Mouse (Mus musculus) MEL (cell line): ENCODE data around the gene Thsd4. TPM values are rescaled to one million over a fixed set of nuclear protein-coding genes. Genes with fewer than 3 reads are reported as not detected.

Experiments
- DNase-seq: peaks from one replicate; pipeline ENCODE4 v3.0.0; 2011; ENCODE audit warnings: low read depth, low spot score
- H3K27ac ChIP-seq: 2 replicates; pipeline ENCODE4 v1.5.1; 2012; ENCODE audit warnings: low read depth, mild to moderate bottlenecking, control low read depth, low read length, moderate library complexity; ENCODE audit not compliant: control insufficient read depth
- H3K27me3 ChIP-seq, 2 experiments: fragments of 150-350 bp in 1 of 2; sonication (generic) in 1 of 2; 2 replicates each; pipeline ENCODE4 v1.6.1; 2012; ENCODE audit warnings: low read length in 2 of 2, mild to moderate bottlenecking in 2 of 2, improper control_type of control experiment in 1 of 2, moderate library complexity in 1 of 2; ENCODE audit not compliant: insufficient read depth in 2 of 2, control insufficient read depth in 1 of 2
- H3K36me3 ChIP-seq, 2 experiments: 2 replicates each; pipeline ENCODE4 v1.6.1; 2012 to 2014; ENCODE audit warnings: low read length in 2 of 2, improper control_type of control experiment in 1 of 2, inconsistent platforms in 1 of 2, mild to moderate bottlenecking in 1 of 2; ENCODE audit not compliant: insufficient read depth in 2 of 2, control insufficient read depth in 1 of 2
- H3K4me1 ChIP-seq, 2 experiments: fragments of 150-350 bp in 1 of 2; sonication (generic) in 1 of 2; 2 replicates each; pipeline ENCODE4 v1.6.1; 2012; ENCODE audit warnings: low read length in 2 of 2, improper control_type of control experiment in 1 of 2, mild to moderate bottlenecking in 1 of 2; ENCODE audit not compliant: insufficient read depth in 2 of 2, control insufficient read depth in 1 of 2
- H3K4me3 ChIP-seq, 2 experiments: fragments of 150-350 bp in 1 of 2; sonication (generic) in 1 of 2; 2 replicates each; pipeline ENCODE4 v1.5.1; 2012; ENCODE audit warnings: low read depth in 2 of 2, low read length in 2 of 2, mild to moderate bottlenecking in 2 of 2, moderate library complexity in 2 of 2, control low read depth in 1 of 2, improper control_type of control experiment in 1 of 2; ENCODE audit not compliant: control insufficient read depth in 1 of 2, insufficient read depth in 1 of 2
- H3K79me2 ChIP-seq: 2 replicates; pipeline ENCODE4 v1.6.1; 2012; ENCODE audit warnings: mild to moderate bottlenecking, low read length, moderate library complexity; ENCODE audit not compliant: control insufficient read depth, poor library complexity, insufficient read depth
- H3K9ac ChIP-seq: 2 replicates; pipeline ENCODE4 v1.6.1; 2012; ENCODE audit warnings: low read depth, mild to moderate bottlenecking, control low read depth, low read length, moderate library complexity; ENCODE audit not compliant: control insufficient read depth, poor library complexity, severe bottlenecking
- H3K9me3 ChIP-seq: fragments of 150-350 bp; sonication (generic); replicated peaks from 2 replicates; pipeline ENCODE4 v1.6.1; 2012; ENCODE audit warnings: mild to moderate bottlenecking, low read length, improper control_type of control experiment, moderate library complexity; ENCODE audit not compliant: insufficient read depth
- BHLHE40 ChIP-seq: IDR thresholded peaks from 2 replicates; pipeline ENCODE4 v1.6.1; 2012; ENCODE audit warnings: low read depth, mild to moderate bottlenecking, inconsistent platforms, low read length, improper control_type of control experiment, borderline replicate concordance
- CHD1 ChIP-seq: IDR thresholded peaks from 2 replicates; pipeline ENCODE4 v1.6.1; 2012; ENCODE audit warnings: low read depth, mild to moderate bottlenecking, inconsistent platforms, low read length, improper control_type of control experiment
- CHD2 ChIP-seq: IDR thresholded peaks from 2 replicates; pipeline ENCODE4 v1.6.1; 2011; ENCODE audit warnings: low read length, improper control_type of control experiment
- ELF1 ChIP-seq: IDR thresholded peaks from 2 replicates; pipeline ENCODE4 v1.6.1; 2014; ENCODE audit warnings: low read depth, mild to moderate bottlenecking, inconsistent platforms, low read length, improper control_type of control experiment, moderate library complexity
- ETS1 ChIP-seq: IDR thresholded peaks from 2 replicates; pipeline ENCODE4 v1.6.1; 2012; ENCODE audit warnings: low read depth, mild to moderate bottlenecking, inconsistent platforms, low read length, improper control_type of control experiment, moderate library complexity
- GABPA ChIP-seq: IDR thresholded peaks from 2 replicates; pipeline ENCODE4 v1.6.1; 2012; ENCODE audit warnings: low read depth, mild to moderate bottlenecking, inconsistent platforms, low read length, improper control_type of control experiment, moderate library complexity
- GATA1 ChIP-seq: IDR thresholded peaks from 2 replicates; pipeline ENCODE4 v1.6.1; 2011; ENCODE audit warnings: low read depth, low read length, improper control_type of control experiment
- HCFC1 ChIP-seq: IDR thresholded peaks from 2 replicates; pipeline ENCODE4 v1.6.1; 2012; ENCODE audit warnings: low read depth, mild to moderate bottlenecking, inconsistent platforms, low read length, improper control_type of control experiment, moderate library complexity
- JUND ChIP-seq: IDR thresholded peaks from 2 replicates; pipeline ENCODE4 v1.6.1; 2011; ENCODE audit warnings: low read depth, mild to moderate bottlenecking, improper control_type of control experiment, low read length
- MEF2A ChIP-seq: IDR thresholded peaks from 2 replicates; pipeline ENCODE4 v1.6.1; 2014; ENCODE audit warnings: low read depth, mild to moderate bottlenecking, inconsistent platforms, low read length, improper control_type of control experiment; ENCODE audit not compliant: poor library complexity, insufficient replicate concordance, severe bottlenecking; ENCODE audit errors: extremely low read depth
- MXI1 ChIP-seq: IDR thresholded peaks from 2 replicates; pipeline ENCODE4 v1.6.1; 2011; ENCODE audit warnings: mild to moderate bottlenecking, low read depth, low read length, improper control_type of control experiment
- NELFE ChIP-seq: IDR thresholded peaks from 2 replicates; pipeline ENCODE4 v1.6.1; 2011; ENCODE audit warnings: low read depth, low read length, improper control_type of control experiment
- POLR2A ChIP-seq, 2 experiments: IDR thresholded peaks; 2 replicates each; pipeline ENCODE4 v1.6.1; 2011 to 2012; ENCODE audit warnings: low read length in 2 of 2, mild to moderate bottlenecking in 2 of 2, control low read depth in 1 of 2, improper control_type of control experiment in 1 of 2, low read depth in 1 of 2, moderate library complexity in 1 of 2; ENCODE audit not compliant: control insufficient read depth in 1 of 2, insufficient read depth in 1 of 2, poor library complexity in 1 of 2
- RAD21 ChIP-seq: IDR thresholded peaks from 2 replicates; pipeline ENCODE4 v1.6.1; 2011; ENCODE audit warnings: mild to moderate bottlenecking, low read depth, low read length, improper control_type of control experiment
- SIN3A ChIP-seq: IDR thresholded peaks from 2 replicates; pipeline ENCODE4 v1.6.1; 2012; ENCODE audit warnings: low read length, improper control_type of control experiment, inconsistent platforms
- USF1 ChIP-seq: IDR thresholded peaks from 2 replicates; pipeline ENCODE4 v1.6.1; 2014; ENCODE audit warnings: low read depth, mild to moderate bottlenecking, inconsistent platforms, low read length, improper control_type of control experiment, moderate library complexity
- ZC3H11A ChIP-seq: IDR thresholded peaks from 2 replicates; pipeline ENCODE4 v1.6.1; 2012; ENCODE audit warnings: low read depth, mild to moderate bottlenecking, inconsistent platforms, low read length, improper control_type of control experiment
- ZMIZ1 ChIP-seq: IDR thresholded peaks from 2 replicates; pipeline ENCODE4 v1.6.1; 2012; ENCODE audit warnings: low read depth, mild to moderate bottlenecking, inconsistent platforms, low read length, improper control_type of control experiment, moderate library complexity
- polyA plus RNA-seq, 2 experiments: library from polyadenylated mRNA; stranded (reverse) in 1 of 2; unstranded in 1 of 2; fragments of >175 nt in 1 of 2; fragments of >200 nt in 1 of 2; gene quantifications; 2 replicates each; pipeline versions ENCODE4 v1.2.1 to v1.2.4; 2012; ENCODE audit warnings: low replicate concordance in 2 of 2, low read depth in 1 of 2; ENCODE audit not compliant: insufficient read length in 2 of 2, insufficient read depth in 1 of 2, missing spikeins in 1 of 2
- total RNA-seq: library from RNA; depleted of rRNA; stranded (reverse); fragments of 300-350 nt; gene quantifications from 2 replicates; pipeline ENCODE4 v1.2.3, GENCODE M21; 2012

Thsd4 gene
- total and polyA plus RNA-seq, 3 experiments, result 0.08 TPM; not detected in 1

GRCm38 (mm10) chr9:60431924-60432323 is 89.9 kb downstream of the Thsd4 start:
- H3K27ac ChIP-seq, result no peak overlapping the region
- H3K9me3 ChIP-seq, result no peaks in the 10 kb centered on the region
- no peak for TF ChIP-seq POLR2A (IDR thresholded peaks at IDR 0.05; ENCODE audit: control insufficient read depth in 1 of 2, insufficient read depth in 1 of 2, low read depth in 1 of 2, low read length in 2 of 2, poor library complexity in 1 of 2)
- TF ChIP-seq ZC3H11A, result no peak
- TF ChIP-seq ZMIZ1, result no peak
- TF ChIP-seq GATA1, result no peak
- TF ChIP-seq ELF1, result no peak
- no peak for TF ChIP-seq RAD21
- TF ChIP-seq NELFE, result no peak
- no peaks in the 10 kb centered on the region for H3K79me2 ChIP-seq
- no peaks in the 10 kb centered on the region for H3K36me3 ChIP-seq
- H3K4me1 ChIP-seq, result no peaks in the 10 kb centered on the region
- no peak overlapping the region for H3K4me3 ChIP-seq
- H3K27me3 ChIP-seq, result no peaks in the 10 kb centered on the region; a peak in 1 of 4 replicates
- no peak overlapping the region for H3K9ac ChIP-seq
- DNase-seq, result no peak

DNA sequence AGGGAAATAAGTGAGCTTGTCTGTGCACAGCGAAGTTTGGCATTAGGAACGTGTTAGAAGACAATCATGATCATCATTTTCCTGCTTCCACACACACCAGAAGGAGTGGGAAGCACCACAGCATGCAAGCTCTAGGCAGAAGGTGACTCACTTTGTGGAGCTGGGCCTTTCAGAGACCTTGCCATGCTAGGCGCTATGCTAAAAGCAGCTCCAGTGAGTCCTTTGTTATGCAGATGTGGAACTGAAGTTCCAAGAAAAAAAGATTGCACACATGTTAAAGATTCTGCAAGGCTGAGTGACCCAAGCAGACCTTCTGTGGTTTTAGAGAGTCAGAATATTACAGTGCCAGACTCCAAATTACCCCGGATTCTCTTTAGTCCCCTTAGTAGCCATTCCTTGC is 91.8 kb downstream of the Thsd4 start:
- Histone ChIP-seq H3K4me1 (no peaks in the 10 kb centered on the region), H3K27ac (no peak overlapping the region)
- no peak for TF ChIP-seq GABPA
- TF ChIP-seq USF1, result no peak
- TF ChIP-seq CHD2, result no peak
- no peak for TF ChIP-seq BHLHE40
- no peak for TF ChIP-seq ETS1
- TF ChIP-seq MEF2A, result no peak
- no peak for TF ChIP-seq JUND
- TF ChIP-seq, all 39 proteins: peak for 0
- Histone ChIP-seq H3K36me3 (no peaks in the 10 kb centered on the region), H3K4me3 (no peak overlapping the region), H3K9ac (no peak overlapping the region), H3K9me3 (no peaks in the 10 kb centered on the region), H3K27me3 (no peaks in the 10 kb centered on the region; a peak in 1 of 4 replicates), H3K79me2 (no peaks in the 10 kb centered on the region)
- DNase-seq, result no peak

DNA sequence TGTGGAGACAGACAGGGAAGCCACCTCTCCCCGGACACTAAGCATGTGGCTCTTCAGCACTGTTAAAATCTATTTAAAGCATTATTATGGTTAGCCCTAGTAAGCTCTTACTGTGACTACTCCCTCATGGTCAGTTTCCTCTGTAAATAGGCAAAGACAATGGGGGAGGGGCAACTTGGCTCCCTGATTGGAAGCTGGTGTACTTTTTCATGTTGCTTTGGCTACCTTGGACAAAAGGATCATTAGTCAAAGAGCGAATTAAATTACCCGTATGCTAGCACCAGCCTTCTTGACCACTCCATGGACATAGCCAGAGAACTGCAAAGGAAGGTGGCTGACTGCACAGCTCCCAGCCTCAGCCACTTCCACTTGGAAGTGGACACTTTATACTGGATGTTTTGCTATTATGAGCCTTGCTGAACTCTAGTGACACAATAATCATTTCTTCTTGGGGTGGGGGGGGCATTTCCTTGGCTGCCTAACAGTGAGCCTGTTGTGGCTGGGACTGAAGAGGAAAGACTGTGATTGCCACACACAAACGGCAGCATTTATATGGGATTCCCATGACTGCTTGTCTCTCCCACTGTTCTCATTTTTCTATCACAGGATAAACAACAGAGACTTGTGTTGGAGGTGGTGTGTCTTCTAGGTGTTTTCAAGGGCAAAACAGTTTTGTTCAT is 107.6 kb downstream of the Thsd4 start:
- no peaks in the 10 kb centered on the region for H3K4me1 ChIP-seq
- TF ChIP-seq MXI1, result no peak
- TF ChIP-seq GATA1, result no peak
- TF ChIP-seq SIN3A, result no peak
- TF ChIP-seq HCFC1, result no peak
- TF ChIP-seq RAD21, result no peak
- no peak for TF ChIP-seq CHD1
- H3K27ac ChIP-seq, result no peak overlapping the region
- H3K79me2 ChIP-seq, result no peaks in the 10 kb centered on the region
- no peak overlapping the region for H3K4me3 ChIP-seq
- DNase-seq, result no peak
- no peaks in the 10 kb centered on the region for H3K27me3 ChIP-seq
- no peaks in the 10 kb centered on the region for H3K9me3 ChIP-seq
- H3K9ac ChIP-seq, result no peak overlapping the region
- H3K36me3 ChIP-seq, result no peaks in the 10 kb centered on the region
